Mouse (Mus musculus) embryonic facial prominence, embryonic 14.5 days (tissue): ENCODE data around the gene Pgm5. TPM values are rescaled to one million over a fixed set of nuclear protein-coding genes. Genes with fewer than 3 reads are reported as not detected.

Experiments
- ATAC-seq: fragments of 200-750 bp; cut with Nextera tagmentation; 2 replicates; pipeline ENCODE4 v1.8.0; 2017; ENCODE audit warnings: low read depth, moderate number of reproducible peaks, moderate TSS enrichment
- DNase-seq: peaks from one replicate; pipeline ENCODE4 v3.0.0-alpha.2; 2015; ENCODE audit warnings: low spot score
- H3K27ac ChIP-seq: fragments of 300-500 bp; sonication (generic); replicated peaks from 2 replicates; pipeline ENCODE4 v1.5.1; 2014; ENCODE audit warnings: low read depth, mild to moderate bottlenecking, low read length, moderate library complexity
- H3K27me3 ChIP-seq: fragments of 300-500 bp; sonication (generic); replicated peaks from 2 replicates; pipeline ENCODE4 v1.6.1; 2014; ENCODE audit warnings: low read length; ENCODE audit not compliant: control insufficient read depth, insufficient read depth
- H3K36me3 ChIP-seq: fragments of 300-500 bp; sonication (generic); 2 replicates; pipeline ENCODE4 v1.6.1; 2014; ENCODE audit warnings: low read length, mixed read lengths; ENCODE audit not compliant: control insufficient read depth, insufficient read depth
- H3K4me1 ChIP-seq: fragments of 300-500 bp; sonication (generic); 2 replicates; pipeline ENCODE4 v1.6.1; 2014; ENCODE audit warnings: antibody characterized with exemption, low read length; ENCODE audit not compliant: control insufficient read depth, insufficient read depth
- H3K4me2 ChIP-seq: fragments of 300-500 bp; sonication (generic); 2 replicates; pipeline ENCODE4 v1.6.1; 2014; ENCODE audit warnings: low read depth, mild to moderate bottlenecking, low read length, moderate library complexity, mixed read lengths
- H3K4me3 ChIP-seq: fragments of 300-500 bp; sonication (generic); 2 replicates; pipeline ENCODE4 v1.5.1; 2014; ENCODE audit warnings: low read depth, mild to moderate bottlenecking, low read length
- H3K9ac ChIP-seq: fragments of 300-500 bp; sonication (generic); 2 replicates; pipeline ENCODE4 v1.6.1; 2014; ENCODE audit warnings: low read depth, mild to moderate bottlenecking, low read length, moderate library complexity, mixed read lengths
- H3K9me3 ChIP-seq: fragments of 300-500 bp; sonication (generic); 2 replicates; pipeline ENCODE4 v1.6.1; 2016; ENCODE audit warnings: low read length; ENCODE audit not compliant: control insufficient read depth
- WGBS: fragments of 180-500 bp; shearing (Covaris S2); extraction: QIAGEN DNeasy Blood & Tissue Kit; methylation state at CpG from one replicate; pipeline ENCODE4 v1.1.7; 2014; 5-methylcytosine and 5-hydroxymethylcytosine counted together
- polyA plus RNA-seq: library from polyadenylated mRNA; unstranded; fragments of >200 nt; fragmentation: Nextera tagmentation; extraction: Ambion mirVana; gene quantifications from 2 replicates; pipeline ENCODE4 v1.2.1, GENCODE M21; 2014

The Pgm5 gene
- polyA plus RNA-seq, 1 experiment from 2014 or later: 6.8 TPM

DNA sequence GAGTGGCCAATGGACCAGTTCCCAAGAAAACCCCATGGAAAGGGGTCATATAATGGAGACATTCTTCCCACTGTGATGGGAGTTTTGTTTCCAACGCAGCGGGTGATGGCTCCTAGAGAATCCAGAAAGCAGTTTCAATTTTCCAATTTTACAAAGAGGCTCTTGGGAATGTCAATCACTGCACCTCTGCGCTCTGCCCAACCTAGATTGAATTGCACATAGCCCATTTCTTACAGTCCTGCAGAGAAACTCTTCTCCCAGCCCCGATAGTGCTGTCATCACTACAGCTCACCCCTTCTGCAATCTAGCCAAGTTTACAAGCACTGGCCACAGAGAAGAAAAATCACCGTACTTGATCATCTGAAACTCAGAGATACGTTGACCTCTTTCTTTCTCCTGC lies 119.0 kb downstream of the Pgm5 start:
- ATAC-seq (no peak), DNase-seq (no peak)
- H3K9me3 ChIP-seq: no peaks in the 10 kb centered on the region
- WGBS: 71% methylated on average over 6 of the region's 6 CpGs
- no peak overlapping the region for H3K4me2 ChIP-seq
- no peak overlapping the region for H3K4me3 ChIP-seq
- peaks cover 13% of the 10 kb centered on the region for H3K4me1 ChIP-seq
- H3K9ac ChIP-seq: no peak overlapping the region
- H3K36me3 ChIP-seq: no peaks in the 10 kb centered on the region
- H3K27me3 ChIP-seq: no peaks in the 10 kb centered on the region
- H3K27ac ChIP-seq: no peak overlapping the region

- DNase-seq: no peak
- H3K27me3 ChIP-seq: no peaks in the 10 kb centered on the region
- WGBS: 72% methylated on average over 3 of the region's 3 CpGs
Observed at GRCm38 (mm10) chr19:24738786-24739185, 122.9 kb downstream of the Pgm5 start.

GRCm38 (mm10) chr19:24738026-24738425 lies 123.6 kb downstream of the Pgm5 start:
- H3K27me3 ChIP-seq: no peaks in the 10 kb centered on the region
- no peaks in the 10 kb centered on the region for H3K9me3 ChIP-seq
- no peak overlapping the region for H3K27ac ChIP-seq
- H3K4me2 ChIP-seq: no peak overlapping the region
- 79% methylated on average over 5 of the region's 5 CpGs for WGBS
- no peak overlapping the region for H3K9ac ChIP-seq
- H3K4me3 ChIP-seq: no peak overlapping the region
- no peaks in the 10 kb centered on the region for H3K36me3 ChIP-seq
- H3K4me1 ChIP-seq: peaks cover 35% of the 10 kb centered on the region
- ATAC-seq: no peak
- DNase-seq: no peak

More at GRCm38 (mm10) chr19:24738786-24739185, 122.9 kb downstream of the Pgm5 start:
- peaks cover 35% of the 10 kb centered on the region for H3K4me1 ChIP-seq
- H3K4me3 ChIP-seq: no peak overlapping the region
- H3K9me3 ChIP-seq: no peaks in the 10 kb centered on the region
- H3K9ac ChIP-seq: no peak overlapping the region
- H3K36me3 ChIP-seq: no peaks in the 10 kb centered on the region
- no peak for ATAC-seq
- H3K27ac ChIP-seq: no peak overlapping the region
- no peak overlapping the region for H3K4me2 ChIP-seq

DNA sequence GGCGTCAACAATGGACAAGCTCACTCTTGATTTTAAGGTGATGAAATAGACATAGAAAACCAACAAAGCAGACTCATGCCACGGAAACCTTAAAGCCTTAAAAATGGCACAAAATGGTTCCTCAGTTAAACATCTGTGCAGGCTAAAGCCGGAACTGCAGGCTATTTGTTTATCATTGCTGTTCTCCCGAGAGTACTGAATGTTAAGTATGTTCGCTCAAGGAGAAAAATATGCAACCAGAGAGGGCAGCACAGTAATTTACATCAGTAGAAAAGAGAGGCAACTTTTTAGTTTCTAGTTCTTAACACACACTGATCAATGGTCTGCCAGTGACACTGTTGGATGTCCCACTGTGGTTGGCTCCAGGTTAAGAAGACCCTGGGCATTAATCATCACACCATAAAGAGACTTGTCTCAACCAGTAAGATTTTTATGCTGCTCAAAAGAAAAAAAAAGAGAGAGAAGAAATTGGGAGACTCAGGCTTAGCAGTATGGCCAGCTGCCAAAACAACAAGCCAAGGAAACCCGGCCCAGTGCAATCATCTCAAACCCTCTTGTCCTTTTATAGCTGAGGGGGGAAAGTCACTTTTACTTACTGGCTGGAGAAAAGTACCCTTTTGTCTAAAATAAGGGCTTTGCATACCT lies 126.0 kb downstream of the Pgm5 start:
- no peak overlapping the region for H3K9ac ChIP-seq
- peaks cover 45% of the 10 kb centered on the region for H3K4me1 ChIP-seq
- H3K27me3 ChIP-seq: no peaks in the 10 kb centered on the region
- ATAC-seq (peak; percentile 56; the same call in 1 of the 2 replicates), DNase-seq (peak; percentile 80)
- H3K36me3 ChIP-seq: no peaks in the 10 kb centered on the region
- no peak overlapping the region for H3K4me2 ChIP-seq
- H3K27ac ChIP-seq: 0 out of 2 replicates have a peak overlapping the region, but pooled peaks have one; percentile 34
- no peaks in the 10 kb centered on the region for H3K9me3 ChIP-seq
- WGBS: 37% methylated on average over 6 of the region's 6 CpGs
- no peak overlapping the region for H3K4me3 ChIP-seq

DNA sequence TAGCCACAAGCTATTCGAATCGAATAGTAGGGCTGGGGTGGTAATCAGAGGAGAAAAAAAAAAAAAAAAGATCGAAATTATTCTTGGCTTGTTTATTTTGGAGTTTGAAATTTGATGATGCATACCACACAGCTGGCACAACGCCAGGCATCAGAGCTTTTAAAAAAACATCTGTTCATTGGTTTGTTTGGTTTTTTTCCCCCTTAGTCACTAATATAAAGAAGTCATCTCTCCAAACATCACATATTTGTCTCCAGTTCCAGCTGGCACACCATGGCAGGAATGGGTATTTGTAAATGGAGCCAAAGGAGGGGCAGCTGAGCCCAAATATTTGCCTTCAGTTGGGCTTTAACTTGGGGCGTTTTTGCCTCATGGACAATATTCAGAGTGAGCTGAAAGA lies 131.0 kb downstream of the Pgm5 start:
- peak; percentile 91 for DNase-seq
- no peak overlapping the region for H3K27ac ChIP-seq

GRCm38 (mm10) chr19:24724362-24724761 lies 137.3 kb downstream of the Pgm5 start:
- Histone ChIP-seq H3K4me2 (no peak overlapping the region), H3K4me3 (no peak overlapping the region), H3K9me3 (no peaks in the 10 kb centered on the region), H3K4me1 (no peaks in the 10 kb centered on the region), H3K36me3 (0 out of 2 replicates have a peak, but pooled peaks cover 5% of the 10 kb centered on the region), H3K27ac (no peak overlapping the region), H3K27me3 (no peaks in the 10 kb centered on the region), H3K9ac (no peak overlapping the region)
- WGBS: 83% methylated on average over 10 of the region's 10 CpGs
- DNase-seq (no peak), ATAC-seq (no peak)

More for the DNA sequence above, 131.0 kb downstream of the Pgm5 start:
- H3K27me3 ChIP-seq: no peaks in the 10 kb centered on the region
- no peak overlapping the region for H3K9ac ChIP-seq
- ATAC-seq: no peak
- no peak overlapping the region for H3K4me2 ChIP-seq
- H3K36me3 ChIP-seq: 0 out of 2 replicates have a peak, but pooled peaks cover 5% of the 10 kb centered on the region
- no peak overlapping the region for H3K4me3 ChIP-seq
- H3K4me1 ChIP-seq: peaks cover 23% of the 10 kb centered on the region
- no peaks in the 10 kb centered on the region for H3K9me3 ChIP-seq
- 28% methylated on average over 5 of the region's 5 CpGs for WGBS

DNA sequence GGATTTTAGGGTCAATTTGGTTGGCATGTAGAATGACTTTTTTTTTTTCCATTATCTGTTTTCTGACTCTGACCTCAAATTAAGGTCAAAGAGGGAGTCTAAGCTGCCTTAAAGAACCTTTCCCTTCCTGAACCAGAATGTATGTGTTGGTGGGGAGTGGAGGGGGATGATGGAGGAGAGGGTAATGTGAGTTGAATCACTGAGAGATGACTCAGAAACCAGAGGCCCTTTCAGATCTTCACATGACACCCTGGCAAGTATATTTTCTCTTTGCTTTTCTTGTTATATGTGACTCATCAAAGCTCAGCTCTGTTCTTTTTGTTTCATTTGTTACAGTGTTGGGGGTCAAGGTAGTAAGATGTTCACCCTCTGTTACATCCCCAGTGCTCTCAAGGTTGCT lies 141.2 kb downstream of the Pgm5 start:
- Histone ChIP-seq H3K4me1 (no peaks in the 10 kb centered on the region), H3K9ac (no peak overlapping the region), H3K27ac (no peak overlapping the region), H3K4me3 (no peak overlapping the region), H3K9me3 (no peaks in the 10 kb centered on the region), H3K27me3 (no peaks in the 10 kb centered on the region), H3K4me2 (no peak overlapping the region), H3K36me3 (no peaks in the 10 kb centered on the region)
- no peak for ATAC-seq
- DNase-seq: no peak

DNA sequence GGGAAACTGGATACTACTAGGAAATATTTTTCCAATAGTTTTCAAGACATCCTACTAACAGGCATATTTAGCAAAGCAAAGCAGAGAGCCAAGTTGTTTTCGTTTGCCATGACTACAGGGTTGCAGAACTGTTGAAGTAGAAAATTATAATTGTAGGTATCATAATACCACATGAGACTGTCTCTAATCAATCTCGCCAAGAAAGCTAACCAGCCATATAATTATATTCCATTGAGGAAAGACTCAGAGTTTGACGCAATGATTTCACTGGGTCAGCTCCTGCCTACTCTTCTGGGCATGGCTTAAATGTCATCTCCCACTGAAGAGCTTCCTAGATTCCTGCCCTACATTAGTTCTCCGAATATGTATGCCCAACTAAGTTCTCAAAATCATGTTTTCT lies 142.2 kb downstream of the Pgm5 start:
- WGBS: 66% methylated on average over 4 of the region's 4 CpGs
- DNase-seq (peak; percentile 48), ATAC-seq (peak; percentile 32; the same call in 1 of the 2 replicates)
- Histone ChIP-seq H3K36me3 (no peaks in the 10 kb centered on the region), H3K9ac (no peak overlapping the region), H3K27ac (no peak overlapping the region), H3K4me3 (no peak overlapping the region), H3K9me3 (no peaks in the 10 kb centered on the region), H3K4me2 (no peak overlapping the region), H3K27me3 (no peaks in the 10 kb centered on the region), H3K4me1 (no peaks in the 10 kb centered on the region)

GRCm38 (mm10) chr19:24718021-24718420 lies 143.6 kb downstream of the Pgm5 start:
- 54% methylated on average over 1 of the region's 1 CpGs for WGBS

More at GRCm38 (mm10) chr19:24718021-24718420, 143.6 kb downstream of the Pgm5 start:
- ATAC-seq (no peak), DNase-seq (no peak)
- H3K4me2 ChIP-seq: no peak overlapping the region
- H3K9me3 ChIP-seq: no peaks in the 10 kb centered on the region
- H3K4me1 ChIP-seq: no peaks in the 10 kb centered on the region
- no peak overlapping the region for H3K4me3 ChIP-seq
- no peak overlapping the region for H3K9ac ChIP-seq
- no peaks in the 10 kb centered on the region for H3K27me3 ChIP-seq
- no peak overlapping the region for H3K27ac ChIP-seq
- H3K36me3 ChIP-seq: no peaks in the 10 kb centered on the region
